Mouse (Mus musculus) layer of hippocampus, adult 2 months (tissue): ENCODE results near the gene Alkbh1. TPM values are rescaled to one million over a fixed set of nuclear protein-coding genes. Genes with fewer than 3 reads are reported as not detected.
"Not testable (repeated sequence)": the region's sequence is repeated elsewhere in the genome, so short reads cannot be mapped to it uniquely, and the experiment has no call there.

Experiments
- DNase-seq, 2 experiments: peaks; one replicate each; pipeline ENCODE4 v3.0.0; 2022; ENCODE audit warnings: low spot score in 2 of 2
- H3K27ac ChIP-seq: fragments of 200-600 bp; 2 replicates; pipeline ENCODE4 v1.8.1; 2022
- H3K4me3 ChIP-seq: fragments of 200-600 bp; 2 replicates; pipeline ENCODE4 v1.8.1; 2022; ENCODE audit warnings: mild to moderate bottlenecking
- CTCF ChIP-seq: fragments of 200-600 bp; conservative IDR thresholded peaks from 2 replicates; pipeline ENCODE4 v1.8.1; 2022; ENCODE audit warnings: antibody characterized with exemption, mild to moderate bottlenecking, moderate library complexity
- long read RNA-seq, 2 experiments: library from polyadenylated mRNA; stranded (forward); transcript quantifications; one replicate each; pipeline ENCODE4 v2.0.0; 2021; ENCODE audit warnings: borderline mapping rate in 2 of 2
- total RNA-seq, 2 experiments: library from RNA; stranded (reverse); gene quantifications; 2 replicates each; pipeline ENCODE4 v1.2.3; 2021

The Alkbh1 gene
- 10 to 100 TPM; 18.1 to 18.6 TPM for total RNA-seq
- long read RNA-seq, experiment 1, transcript Alkbh1-209 (6 exons, 3,857 nt): major isoform, 7 of 12 reads
- long read RNA-seq, experiment 1, partial matches to known transcripts: 1 of 12 reads
- long read RNA-seq, experiment 1, other reads (novel, unspliced or antisense): 1 of 12 reads
- long read RNA-seq, experiment 2, transcript Alkbh1-209 (6 exons, 3,857 nt): major isoform, 8 of 19 reads
- long read RNA-seq, experiment 2, partial matches to known transcripts: 0 of 19 reads
- long read RNA-seq, experiment 2, other reads (novel, unspliced or antisense): 3 of 19 reads

DNA sequence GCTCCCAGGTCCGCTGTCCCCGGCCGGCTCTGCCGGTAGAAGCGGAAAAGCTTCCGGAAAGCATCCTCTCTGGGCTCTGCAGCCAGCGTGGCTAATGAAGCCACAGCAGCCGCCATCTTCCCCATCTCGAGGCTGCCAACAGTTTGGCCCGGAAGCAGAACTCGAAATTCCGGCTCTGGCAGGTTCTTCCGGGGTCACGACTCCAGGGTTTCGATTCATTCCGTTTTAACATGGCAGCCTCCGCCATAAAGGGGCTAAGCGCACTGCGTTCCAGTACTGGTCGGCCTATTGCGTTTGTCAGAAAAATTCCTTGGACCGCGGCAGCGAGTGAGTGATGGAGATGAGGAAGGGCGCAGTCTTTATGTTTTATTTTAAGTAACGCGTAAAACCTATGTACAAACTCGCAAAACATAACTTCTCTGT, at the start of gene Alkbh1, which contains the start of gene Slirp:
Alkbh1 (minus strand) TSS at position 318 of the 423 bp plus-strand sequence.
Slirp (plus strand) TSS at position 197 of the 423 bp plus-strand sequence.
- peak; percentile 90 to 94 for DNase-seq
- peak within 1 kb of the TSS; percentile 98 for H3K4me3 ChIP-seq
- H3K27ac ChIP-seq: peak within 1 kb of the TSS; percentile 87
- TF ChIP-seq CTCF: no peak

- not testable (repeated sequence) for H3K4me3 ChIP-seq, DNase-seq, H3K27ac ChIP-seq
Measured at GRCm38 (mm10) chr12:87488683-87489082, 44.9 kb upstream of the Alkbh1 start.

GRCm38 (mm10) chr12:87482482-87482881, 38.7 kb upstream of the Alkbh1 start:
- H3K27ac ChIP-seq, DNase-seq, H3K4me3 ChIP-seq: not testable (repeated sequence)

DNA sequence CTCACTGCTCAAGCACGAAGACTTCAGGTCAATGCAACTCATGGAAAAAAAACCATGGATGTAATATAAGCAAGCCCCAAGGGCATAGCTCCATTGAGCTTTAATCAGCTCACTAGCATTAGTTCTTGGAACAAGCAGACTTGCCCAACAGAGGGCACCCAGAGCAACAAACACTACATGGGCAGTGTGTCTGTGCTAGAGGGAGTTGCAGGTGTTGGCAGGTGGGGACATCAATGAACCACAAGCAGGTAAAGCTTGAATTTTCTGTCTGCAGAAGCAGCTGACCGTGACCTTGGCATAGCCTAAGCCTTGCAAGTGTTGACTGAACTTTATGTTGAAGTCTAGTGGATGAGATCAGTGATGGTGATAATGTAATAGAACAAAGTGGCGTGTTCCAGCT, 30.9 kb upstream of the Alkbh1 start:
- Histone ChIP-seq H3K27ac (no peak overlapping the region), H3K4me3 (no peak overlapping the region)
- no peak for TF ChIP-seq CTCF
- no peak for DNase-seq

GRCm38 (mm10) chr12:87471964-87472786, 28.4 kb upstream of the Alkbh1 start, which contains the start of gene Snw1:
Gene Snw1 (minus strand): TSS chr12:87472274.
- TF ChIP-seq CTCF: no peak
- DNase-seq: peak; percentile 96 to 97

GRCm38 (mm10) chr12:87471421-87471963, 27.7 kb upstream of the Alkbh1 start:
- no peak for TF ChIP-seq CTCF
- peak in 1 of 2 experiments; percentile 26 for DNase-seq
- Histone ChIP-seq H3K27ac (peak overlapping the region; percentile 93), H3K4me3 (peak overlapping the region; percentile 82)

More at GRCm38 (mm10) chr12:87471964-87472786, 28.4 kb upstream of the Alkbh1 start, which contains the start of gene Snw1:
- peak within 1 kb of the TSS; percentile 93 for H3K27ac ChIP-seq
- peak within 1 kb of the TSS; percentile 82 for H3K4me3 ChIP-seq

GRCm38 (mm10) chr12:87470263-87471136, 26.7 kb upstream of the Alkbh1 start:
- peak overlapping the region; percentile 7; the same call in 1 of the 2 replicates for H3K27ac ChIP-seq
- peak overlapping the region; percentile 82 for H3K4me3 ChIP-seq
- TF ChIP-seq CTCF: no peak
- DNase-seq: no peak

- DNase-seq: no peak
- no peak overlapping the region for H3K27ac ChIP-seq
- no peak for TF ChIP-seq CTCF
- no peak overlapping the region for H3K4me3 ChIP-seq
Measured at GRCm38 (mm10) chr12:87464678-87465297, 21.0 kb upstream of the Alkbh1 start.

- Histone ChIP-seq H3K4me3 (no peak overlapping the region), H3K27ac (no peak overlapping the region)
- TF ChIP-seq CTCF: no peak
- DNase-seq: no peak
Measured at GRCm38 (mm10) chr12:87449456-87449855, 5.6 kb upstream of the Alkbh1 start.

- TF ChIP-seq CTCF: no peak
- Histone ChIP-seq H3K27ac (peak overlapping the region; percentile 87), H3K4me3 (peak overlapping the region; percentile 98)
- DNase-seq: no peak
Measured at GRCm38 (mm10) chr12:87444211-87444610, 394 bp upstream of the Alkbh1 start.

DNA sequence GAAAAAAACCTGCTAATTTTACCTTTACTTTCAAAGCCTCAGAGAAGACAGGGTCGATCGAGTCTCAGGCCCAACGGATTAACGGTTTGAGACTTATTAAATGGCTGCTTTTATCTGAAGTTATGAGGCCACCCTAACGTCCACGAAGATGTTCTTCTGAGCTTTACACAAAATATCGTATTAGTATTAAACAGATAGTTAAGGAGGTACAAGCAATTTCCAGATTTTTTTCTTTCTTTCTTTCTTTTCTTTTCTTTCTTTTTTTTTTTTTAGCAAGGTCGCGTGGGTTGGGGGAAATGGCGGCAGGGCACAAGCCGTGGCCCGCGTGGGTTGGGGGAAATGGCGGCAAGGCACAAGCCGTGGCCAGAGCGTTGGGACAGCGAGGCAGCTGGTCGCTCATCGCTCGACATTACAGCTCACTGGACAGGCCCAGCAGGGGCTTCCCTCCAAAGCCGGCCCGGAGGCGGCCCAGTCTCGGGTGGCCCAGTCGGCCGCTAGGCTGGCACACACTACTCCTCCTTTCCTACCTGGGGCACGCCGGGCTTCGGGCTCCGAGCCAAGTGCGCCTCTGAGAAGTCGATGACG, 610 bp downstream of the Alkbh1 start:
- peak; percentile 30 for TF ChIP-seq CTCF
- H3K4me3 ChIP-seq: peak overlapping the region; percentile 98
- no peak for DNase-seq
- H3K27ac ChIP-seq: peak overlapping the region; percentile 87
